Mouse (Mus musculus): ENCODE data around the gene Tmem151b.
A peak's percentile ranks its signal among the peaks of the same experiment; 100 is the strongest.

Tmem151b gene

GRCm38 (mm10) chr17:45510871-45511270, 38.6 kb downstream of the Tmem151b start:
- no peak for DNase-seq (ENCODE audit: low spot score)

- peak; percentile 94 for DNase-seq (ENCODE audit: low spot score)
These were observed 42.7 kb downstream of the Tmem151b start, which contains the start of gene Aars2 for GRCm38 (mm10) chr17:45506700-45507189. Aars2 (plus strand) TSS chr17:45506841.

DNA sequence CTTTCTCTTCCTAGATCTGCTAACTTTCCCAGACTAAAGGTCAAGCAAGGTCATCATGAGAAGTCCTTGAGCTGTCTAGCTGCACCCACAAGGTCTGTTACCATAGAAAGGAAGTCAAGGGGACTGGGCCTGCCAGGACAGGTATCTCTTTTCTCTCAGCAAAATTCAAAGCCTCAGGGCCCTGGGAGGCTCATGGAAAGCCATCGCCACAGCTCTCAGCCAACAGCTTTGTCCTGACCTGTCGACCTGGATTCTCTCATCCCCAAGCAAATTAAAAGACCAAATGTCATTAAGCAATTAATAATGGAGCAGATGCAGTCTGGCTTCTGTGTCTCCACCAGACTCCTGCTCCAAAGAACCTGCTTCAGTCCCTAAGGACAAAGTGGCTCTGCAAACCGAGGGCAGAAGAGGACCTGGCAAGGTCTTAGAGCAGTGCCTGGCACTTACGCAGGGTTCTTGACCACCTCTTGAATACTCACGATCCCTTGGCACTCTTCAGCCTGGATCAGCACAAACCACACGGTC, 43.5 kb downstream of the Tmem151b start:
- no peak for DNase-seq (ENCODE audit: low spot score)

DNA sequence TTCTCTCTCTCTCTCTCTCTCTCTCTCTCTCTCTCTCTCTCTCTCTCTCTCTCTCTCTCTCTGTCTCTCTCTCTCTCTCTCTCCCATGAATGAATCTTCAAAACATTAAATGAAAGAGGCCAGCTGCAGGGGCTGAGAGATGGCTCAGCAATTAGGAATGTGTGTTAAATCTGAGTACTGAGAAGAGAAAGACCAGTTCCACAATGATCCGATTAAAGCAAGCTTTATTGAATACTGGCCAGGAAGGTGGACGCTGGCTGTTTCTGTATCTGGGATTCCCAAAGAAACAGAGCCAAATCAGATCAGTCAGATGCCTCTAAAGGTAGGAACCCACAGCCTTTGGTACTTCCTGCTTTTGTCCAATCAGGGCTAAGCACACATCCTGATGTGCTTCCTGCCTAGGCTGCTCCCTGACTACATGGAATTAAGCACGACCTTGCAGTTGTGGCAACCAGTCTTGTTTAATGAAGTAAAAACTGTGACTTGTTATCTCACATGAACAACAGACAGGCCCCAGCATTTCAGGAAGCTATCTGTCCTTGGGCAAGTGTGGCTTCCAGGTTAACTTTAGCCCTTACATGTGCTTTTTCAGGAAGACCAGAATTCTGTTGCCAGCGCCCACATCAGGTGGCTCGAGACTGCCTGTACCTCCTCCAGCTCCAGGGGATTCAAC, 46.0 kb downstream of the Tmem151b start:
- no peak for DNase-seq (ENCODE audit: low spot score)

DNA sequence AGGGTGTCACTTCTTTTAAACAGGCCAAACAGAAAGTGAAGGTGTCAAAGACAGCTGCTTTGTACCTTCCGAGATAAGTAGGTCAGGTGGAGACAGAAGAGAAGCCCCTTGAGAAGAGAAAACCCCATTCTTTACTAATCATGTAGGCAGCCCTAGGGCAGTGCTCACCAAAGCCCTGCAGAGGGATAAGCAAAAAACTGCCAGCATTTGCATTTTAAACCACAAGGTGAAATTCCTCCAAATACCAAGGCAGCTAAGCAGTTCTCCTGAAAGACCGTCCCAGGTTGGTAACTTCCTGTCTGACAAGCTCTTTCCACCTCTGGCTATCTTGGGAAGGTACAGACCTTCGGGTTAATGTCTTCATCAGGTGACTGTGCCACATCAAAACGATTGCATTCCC, 47.2 kb downstream of the Tmem151b start:
- no peak for DNase-seq (ENCODE audit: low spot score)

- DNase-seq (ENCODE audit: low spot score) = no peak
These were observed 48.5 kb downstream of the Tmem151b start for GRCm38 (mm10) chr17:45500981-45501380.

- DNase-seq (ENCODE audit: low spot score) = no peak
These were observed 50.0 kb downstream of the Tmem151b start for GRCm38 (mm10) chr17:45499516-45499915.

DNA sequence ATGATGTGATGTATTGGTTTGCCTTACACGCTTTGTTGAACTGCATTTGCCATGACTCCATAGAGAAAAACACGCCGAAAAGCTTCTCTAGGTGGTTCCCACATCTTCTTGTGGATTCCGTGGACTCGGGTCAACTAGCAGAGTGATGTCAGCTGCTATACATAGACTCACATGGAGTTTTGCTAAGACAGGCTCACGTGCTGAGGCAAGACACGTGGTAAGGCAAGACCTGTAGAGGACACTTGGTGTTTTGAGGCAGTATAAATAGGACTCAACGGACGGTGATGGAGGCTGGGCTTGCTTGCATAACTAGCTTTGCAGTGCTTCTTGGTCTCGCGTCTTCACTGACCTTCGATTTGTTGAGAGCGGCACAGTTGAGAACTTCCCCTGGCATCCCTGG, 51.1 kb downstream of the Tmem151b start:
- no peak for DNase-seq (ENCODE audit: low spot score)

DNA sequence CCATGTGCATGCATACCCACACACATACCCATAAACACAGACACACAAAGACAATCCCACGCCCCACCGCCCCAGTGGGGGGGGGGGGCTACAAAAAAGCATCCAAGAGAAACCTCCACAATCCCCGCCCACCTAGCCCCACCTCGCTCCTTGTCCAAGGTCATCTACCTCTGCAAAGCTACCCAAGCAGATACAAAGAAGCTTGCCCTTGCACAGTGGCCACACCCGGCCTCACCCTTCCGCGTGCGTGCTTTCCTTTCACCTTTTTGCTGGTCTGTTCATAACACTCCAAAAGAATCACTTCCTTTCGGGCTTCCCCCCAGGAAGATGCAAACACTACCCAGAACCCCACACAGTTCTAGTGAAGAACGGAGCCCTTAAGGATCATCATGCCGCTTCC, 54.1 kb downstream of the Tmem151b start:
- DNase-seq (ENCODE audit: low spot score) = no peak

All from adipocyte (in vitro differentiated cells).